Mouse (Mus musculus): ENCODE results near the gene Tnfrsf14.

DNA sequence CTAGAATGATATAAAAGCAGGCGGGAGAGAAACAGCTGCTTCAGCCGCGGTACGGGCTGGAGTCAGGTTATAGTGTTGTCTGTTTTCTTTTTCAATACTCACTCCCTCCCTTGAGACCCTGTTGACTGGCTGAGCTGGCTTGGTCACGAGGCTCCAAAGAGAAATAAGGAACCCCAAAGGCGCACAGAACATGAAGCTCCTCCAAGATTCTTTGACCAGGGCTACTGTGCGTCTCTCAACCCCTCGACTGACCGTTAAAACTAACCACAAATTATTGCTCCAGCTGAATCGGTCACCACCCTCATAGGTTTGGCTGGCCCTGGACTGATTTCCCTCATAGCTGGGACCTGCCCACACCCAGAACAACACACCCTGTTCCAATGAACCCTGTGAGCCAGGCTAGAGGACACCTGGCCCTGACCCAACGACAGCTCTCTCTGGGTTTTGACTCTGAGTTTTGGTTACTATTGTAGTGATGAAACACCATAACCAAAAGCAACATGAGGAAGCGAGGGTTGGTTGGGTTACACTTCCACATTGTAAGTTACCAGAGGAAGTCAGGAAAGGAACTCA, 811 bp upstream of the Tnfrsf14 start:
- TF ChIP-seq GATA1 (IDR thresholded peaks at IDR 0.05; ENCODE audit: low read length), result no peak
- no peak for TF ChIP-seq TAL1 (IDR thresholded peaks at IDR 0.05; ENCODE audit: low read length)
